Comparison of ENCODE assay signal across 10 mouse cellular contexts in genomic region chr6:64568599-64568998, GRCm38 (mm10).
DNase-seq lines count a peak whose midpoint lies in the region; ATAC-seq and TF ChIP-seq lines count a peak whose summit lies in the region.
"Had no signal": no experiment of that assay in that cellular context is flagged by ENCODE, and none has a peak within 500 bp of the region (broad histone marks: within the 10 kb centered on the region; RNA-seq: fewer than 3 reads in every experiment).

No protein-coding gene starts in this region.

- no peaks in the 10 kb centered on the region for H3K27me3 ChIP-seq in forebrain, postnatal 0 days (ENCODE audit: insufficient read depth, low read length)
- H3K27me3 ChIP-seq in forebrain, embryonic 11.5 days (ENCODE audit: control insufficient read depth, insufficient read depth, low read length) = no peaks in the 10 kb centered on the region
- H3K27me3 ChIP-seq in lung, embryonic 14.5 days (ENCODE audit: insufficient read depth, low read length) = no peaks in the 10 kb centered on the region
- H3K27me3 ChIP-seq: Patski had no signal

- no peaks in the 10 kb centered on the region for H3K36me3 ChIP-seq in forebrain, postnatal 0 days (ENCODE audit: insufficient read depth)
- no peaks in the 10 kb centered on the region for H3K36me3 ChIP-seq in forebrain, embryonic 11.5 days (ENCODE audit: control insufficient read depth, insufficient read depth, low read length)
- no peaks in the 10 kb centered on the region for H3K36me3 ChIP-seq in lung, embryonic 14.5 days (ENCODE audit: insufficient read depth)

- WGBS in forebrain, postnatal 0 days = 62% methylated on average over 5 of the region's 5 CpGs
- WGBS in forebrain, embryonic 11.5 days = 78% methylated on average over 5 of the region's 5 CpGs
- WGBS in lung, embryonic 14.5 days = 40% methylated on average over 5 of the region's 5 CpGs

- no peaks in the 10 kb centered on the region for H3K9me3 ChIP-seq in forebrain, postnatal 0 days (ENCODE audit: low read length)
- H3K9me3 ChIP-seq in forebrain, embryonic 11.5 days (ENCODE audit: control insufficient read depth, low read length) = no peaks in the 10 kb centered on the region
- H3K9me3 ChIP-seq in lung, embryonic 14.5 days (ENCODE audit: low read depth, low read length) = no peaks in the 10 kb centered on the region

- H3K4me3 ChIP-seq in forebrain, postnatal 0 days (ENCODE audit: low read depth, low read length) = no peak overlapping the region
- no peak overlapping the region for H3K4me3 ChIP-seq in forebrain, embryonic 11.5 days (ENCODE audit: low read depth, low read length)
- no peak overlapping the region for H3K4me3 ChIP-seq in lung, embryonic 14.5 days (ENCODE audit: low read depth, low read length)

- no peak overlapping the region for H3K4me2 ChIP-seq in forebrain, postnatal 0 days (ENCODE audit: low read depth)
- H3K4me2 ChIP-seq in forebrain, embryonic 11.5 days (ENCODE audit: low read depth, low read length, severe bottlenecking) = no peak overlapping the region
- H3K4me2 ChIP-seq in lung, embryonic 14.5 days = no peak overlapping the region

- no peak overlapping the region for H3K9ac ChIP-seq in forebrain, postnatal 0 days
- H3K9ac ChIP-seq in forebrain, embryonic 11.5 days (ENCODE audit: low read length) = no peak overlapping the region
- H3K9ac ChIP-seq in lung, embryonic 14.5 days = no peak overlapping the region

- ATAC-seq in forebrain, postnatal 0 days = no peak; the same call in 1 of the 2 replicates
- ATAC-seq in forebrain, embryonic 11.5 days (replicated peaks; ENCODE audit: low FRiP score) = no peak
- no peak for ATAC-seq in lung, embryonic 14.5 days (ENCODE audit: insufficient read depth)
- ATAC-seq: Patski had no signal

- no peaks in the 10 kb centered on the region for H3K4me1 ChIP-seq in forebrain, postnatal 0 days (ENCODE audit: insufficient read depth)
- H3K4me1 ChIP-seq in forebrain, embryonic 11.5 days (replicated peaks; ENCODE audit: control insufficient read depth, insufficient read depth, low read length) = no peaks in the 10 kb centered on the region
- no peaks in the 10 kb centered on the region for H3K4me1 ChIP-seq in lung, embryonic 14.5 days (ENCODE audit: insufficient read depth)

- intact Hi-C loops in left cerebral cortex, postnatal 4 days (cut with DNase I) = no loop called here

- peak; percentile 50 for DNase-seq in forebrain, postnatal 0 days
- DNase-seq in forebrain, embryonic 11.5 days (ENCODE audit: low spot score) = no peak
- peak; percentile 64 for DNase-seq in lung, embryonic 14.5 days
- DNase-seq in lung, postnatal 25 days (ENCODE audit: low spot score) = no peak
- DNase-seq in embryo, embryonic 10 days (ENCODE audit: low spot score) = peak; percentile 39
- DNase-seq in left cerebral cortex, postnatal 4 days = peak; percentile 31
- no peak for DNase-seq in spleen, adult 12 weeks (ENCODE audit: low spot score)
- no peak for DNase-seq in spleen, postnatal 14 days (ENCODE audit: low spot score in 2 of 2)

- H3K27ac ChIP-seq in forebrain, postnatal 0 days (ENCODE audit: low read depth, low read length) = no peak overlapping the region
- H3K27ac ChIP-seq in forebrain, embryonic 11.5 days (ENCODE audit: low read depth, low read length) = no peak overlapping the region
- H3K27ac ChIP-seq in lung, embryonic 14.5 days (ENCODE audit: low read depth) = no peak overlapping the region
- H3K27ac ChIP-seq: macrophage had no signal

- peak; percentile 68 for TF ChIP-seq CTCF in forebrain, postnatal 0 days (IDR thresholded peaks at IDR 0.05; ENCODE audit: low read depth)
- TF ChIP-seq CTCF in lung, embryonic 14.5 days (IDR thresholded peaks at IDR 0.05; ENCODE audit: low read depth) = peak; percentile 65

Comparison
In these comparisons a context has a peak if more than half of its experiments do, and no peak if none do; other contexts are left out.
1. DNase-seq: peak in forebrain, postnatal 0 days (single experiment), lung, embryonic 14.5 days (single experiment), embryo, embryonic 10 days (single experiment) and left cerebral cortex, postnatal 4 days (single experiment); none in forebrain, embryonic 11.5 days (single experiment), lung, postnatal 25 days (single experiment), spleen, adult 12 weeks (single experiment) and spleen, postnatal 14 days (0 of 2).